Mouse (Mus musculus) heart, embryonic 14.5 days (tissue): ENCODE data around the gene Slc15a1. TPM values are rescaled to one million over a fixed set of nuclear protein-coding genes. Genes with fewer than 3 reads are reported as not detected.

Experiments
- ATAC-seq: fragments of 200-750 bp; cut with Nextera tagmentation; 2 replicates; pipeline ENCODE4 v1.8.0; 2017; ENCODE audit warnings: low read depth, moderate TSS enrichment; ENCODE audit not compliant: insufficient number of reproducible peaks, insufficient read depth, low FRiP score
- H3K27ac ChIP-seq, 2 experiments: fragments of 200-500 bp in 1 of 2; fragments of 300-500 bp in 1 of 2; sonication (generic) in 1 of 2; replicated peaks in 1 of 2; 2 replicates each; pipeline ENCODE4 v1.5.1; 2012 to 2014; ENCODE audit warnings: low read depth in 2 of 2, low read length in 2 of 2, control low read depth in 1 of 2, mild to moderate bottlenecking in 1 of 2, mixed read lengths in 1 of 2; ENCODE audit not compliant: control insufficient read depth in 1 of 2, insufficient read depth in 1 of 2
- H3K27me3 ChIP-seq: fragments of 300-500 bp; sonication (generic); 2 replicates; pipeline ENCODE4 v1.6.1; 2014; ENCODE audit warnings: mild to moderate bottlenecking, low read length, control low read depth; ENCODE audit not compliant: control insufficient read depth, insufficient read depth
- H3K36me3 ChIP-seq: fragments of 300-500 bp; sonication (generic); 2 replicates; pipeline ENCODE4 v1.6.1; 2014; ENCODE audit warnings: mild to moderate bottlenecking, control low read depth, low read length, mixed read lengths; ENCODE audit not compliant: control insufficient read depth, insufficient read depth
- H3K4me1 ChIP-seq, 2 experiments: fragments of 200-500 bp in 1 of 2; fragments of 300-500 bp in 1 of 2; sonication (generic) in 1 of 2; 2 replicates each; pipeline ENCODE4 v1.6.1; 2012 to 2014; ENCODE audit warnings: low read length in 2 of 2, control low read depth in 1 of 2, mixed read lengths in 1 of 2; ENCODE audit not compliant: control insufficient read depth in 2 of 2, insufficient read depth in 2 of 2
- H3K4me2 ChIP-seq: fragments of 300-500 bp; sonication (generic); 2 replicates; pipeline ENCODE4 v1.6.1; 2014; ENCODE audit warnings: mild to moderate bottlenecking, low read length
- H3K4me3 ChIP-seq, 2 experiments: fragments of 200-500 bp in 1 of 2; fragments of 300-500 bp in 1 of 2; sonication (generic) in 1 of 2; 2 replicates each; pipeline ENCODE4 v1.5.1; 2012 to 2014; ENCODE audit warnings: low read length in 2 of 2, mild to moderate bottlenecking in 2 of 2, control low read depth in 1 of 2, low read depth in 1 of 2, moderate library complexity in 1 of 2; ENCODE audit not compliant: control insufficient read depth in 1 of 2, insufficient read depth in 1 of 2
- H3K9ac ChIP-seq: fragments of 300-500 bp; sonication (generic); 2 replicates; pipeline ENCODE4 v1.6.1; 2014; ENCODE audit warnings: mild to moderate bottlenecking, low read length
- H3K9me3 ChIP-seq: fragments of 300-500 bp; sonication (generic); 2 replicates; pipeline ENCODE4 v1.6.1; 2016; ENCODE audit warnings: low read length, control low read depth; ENCODE audit not compliant: control insufficient read depth
- WGBS: fragments of 180-500 bp; shearing (Covaris S2); extraction: QIAGEN DNeasy Blood & Tissue Kit; methylation state at CpG from one replicate; pipeline ENCODE4 v1.1.7; 2014; 5-methylcytosine and 5-hydroxymethylcytosine counted together
- polyA plus RNA-seq: library from polyadenylated mRNA; unstranded; fragments of >200 nt; fragmentation: Nextera tagmentation; extraction: Ambion mirVana; gene quantifications from 2 replicates; pipeline ENCODE4 v1.2.1, GENCODE M21; 2014

The Slc15a1 gene
- polyA plus RNA-seq, 1 experiment from 2014 or later: 0.09 TPM

GRCm38 (mm10) chr14:121437026-121437425 lies 68.0 kb downstream of the Slc15a1 start:
- ATAC-seq: peak; percentile 32; the same call in 1 of the 2 replicates
- 25% methylated on average over 6 of the region's 6 CpGs for whole genome bisulfite sequencing
- peak overlapping the region; percentile 92 to 96; a peak in 3 of 4 replicates for H3K27ac ChIP-seq

GRCm38 (mm10) chr14:121436455-121436854 lies 68.6 kb downstream of the Slc15a1 start:
- Histone ChIP-seq H3K27me3 (no peaks in the 10 kb centered on the region), H3K4me3 (no peak overlapping the region), H3K9ac (no peak overlapping the region), H3K27ac (peak overlapping the region; percentile 92 to 96), H3K36me3 (no peaks in the 10 kb centered on the region), H3K9me3 (no peaks in the 10 kb centered on the region), H3K4me2 (no peak overlapping the region), H3K4me1 (peaks cover 20 to 21% of the 10 kb centered on the region in 2 experiments)
- whole genome bisulfite sequencing: 74% methylated on average over 3 of the region's 3 CpGs
- ATAC-seq: no peak

More at GRCm38 (mm10) chr14:121437026-121437425, 68.0 kb downstream of the Slc15a1 start:
- Histone ChIP-seq H3K9ac (no peak overlapping the region), H3K9me3 (no peaks in the 10 kb centered on the region), H3K27me3 (no peaks in the 10 kb centered on the region), H3K4me3 (no peak overlapping the region), H3K36me3 (no peaks in the 10 kb centered on the region), H3K4me2 (no peak overlapping the region), H3K4me1 (peaks cover 20 to 21% of the 10 kb centered on the region in 2 experiments)

GRCm38 (mm10) chr14:121435794-121436193 lies 69.3 kb downstream of the Slc15a1 start:
- WGBS: 3% methylated on average over 6 of the region's 6 CpGs
- H3K4me2 ChIP-seq: peak overlapping the region; percentile 29; the same call in 1 of the 2 replicates

GRCm38 (mm10) chr14:121431261-121431660 lies 73.8 kb downstream of the Slc15a1 start:
- Histone ChIP-seq H3K4me3 (no peak overlapping the region), H3K9me3 (no peaks in the 10 kb centered on the region; the same call in 1 of the 2 replicates), H3K4me1 (peaks cover 10% of the 10 kb centered on the region in 2 experiments), H3K9ac (no peak overlapping the region), H3K36me3 (no peaks in the 10 kb centered on the region), H3K27ac (no peak overlapping the region), H3K4me2 (no peak overlapping the region), H3K27me3 (no peaks in the 10 kb centered on the region)
- 85% methylated on average over 7 of the region's 7 CpGs for WGBS
- ATAC-seq: no peak

More at GRCm38 (mm10) chr14:121435794-121436193, 69.3 kb downstream of the Slc15a1 start:
- Histone ChIP-seq H3K4me1 (peaks cover 20 to 21% of the 10 kb centered on the region in 2 experiments), H3K27me3 (no peaks in the 10 kb centered on the region), H3K4me3 (no peak overlapping the region), H3K36me3 (no peaks in the 10 kb centered on the region), H3K27ac (peak overlapping the region; percentile 92 to 96), H3K9ac (0 out of 2 replicates have a peak overlapping the region, but pooled peaks have one; percentile 8), H3K9me3 (no peaks in the 10 kb centered on the region)
- peak; percentile 77 for ATAC-seq

GRCm38 (mm10) chr14:121429854-121430535 lies 75.1 kb downstream of the Slc15a1 start:
- ATAC-seq: no peak
- Histone ChIP-seq H3K9ac (no peak overlapping the region), H3K9me3 (no peaks in the 10 kb centered on the region; the same call in 1 of the 2 replicates), H3K27me3 (no peaks in the 10 kb centered on the region), H3K4me3 (no peak overlapping the region), H3K4me2 (no peak overlapping the region), H3K36me3 (no peaks in the 10 kb centered on the region), H3K4me1 (peaks cover 1% of the 10 kb centered on the region in 2 experiments; a peak in 1 of 4 replicates), H3K27ac (no peak overlapping the region)
- 80% methylated on average over 17 of the region's 17 CpGs for WGBS

- H3K27ac ChIP-seq: no peak overlapping the region
- WGBS: 87% methylated on average over 4 of the region's 4 CpGs
- no peaks in the 10 kb centered on the region for H3K36me3 ChIP-seq
- H3K9me3 ChIP-seq: no peaks in the 10 kb centered on the region; the same call in 1 of the 2 replicates
- peaks cover 7 to 9% of the 10 kb centered on the region in 2 experiments for H3K4me1 ChIP-seq
- H3K4me3 ChIP-seq: no peak overlapping the region
- no peak for ATAC-seq
- no peaks in the 10 kb centered on the region for H3K27me3 ChIP-seq
- no peak overlapping the region for H3K9ac ChIP-seq
- H3K4me2 ChIP-seq: no peak overlapping the region
Observed at GRCm38 (mm10) chr14:121428148-121428547, 76.9 kb downstream of the Slc15a1 start.

- peaks cover 11 to 23% of the 10 kb centered on the region in 2 experiments for H3K4me1 ChIP-seq
- H3K27me3 ChIP-seq: no peaks in the 10 kb centered on the region
- no peaks in the 10 kb centered on the region; the same call in 1 of the 2 replicates for H3K9me3 ChIP-seq
- no peak for ATAC-seq
- H3K36me3 ChIP-seq: no peaks in the 10 kb centered on the region
- H3K4me3 ChIP-seq: no peak overlapping the region
- H3K27ac ChIP-seq: no peak overlapping the region
- no peak overlapping the region for H3K4me2 ChIP-seq
- H3K9ac ChIP-seq: no peak overlapping the region
Observed at GRCm38 (mm10) chr14:121426743-121427142, 78.3 kb downstream of the Slc15a1 start.
